Mouse (Mus musculus): ENCODE results near the gene Kif26a.

DNA sequence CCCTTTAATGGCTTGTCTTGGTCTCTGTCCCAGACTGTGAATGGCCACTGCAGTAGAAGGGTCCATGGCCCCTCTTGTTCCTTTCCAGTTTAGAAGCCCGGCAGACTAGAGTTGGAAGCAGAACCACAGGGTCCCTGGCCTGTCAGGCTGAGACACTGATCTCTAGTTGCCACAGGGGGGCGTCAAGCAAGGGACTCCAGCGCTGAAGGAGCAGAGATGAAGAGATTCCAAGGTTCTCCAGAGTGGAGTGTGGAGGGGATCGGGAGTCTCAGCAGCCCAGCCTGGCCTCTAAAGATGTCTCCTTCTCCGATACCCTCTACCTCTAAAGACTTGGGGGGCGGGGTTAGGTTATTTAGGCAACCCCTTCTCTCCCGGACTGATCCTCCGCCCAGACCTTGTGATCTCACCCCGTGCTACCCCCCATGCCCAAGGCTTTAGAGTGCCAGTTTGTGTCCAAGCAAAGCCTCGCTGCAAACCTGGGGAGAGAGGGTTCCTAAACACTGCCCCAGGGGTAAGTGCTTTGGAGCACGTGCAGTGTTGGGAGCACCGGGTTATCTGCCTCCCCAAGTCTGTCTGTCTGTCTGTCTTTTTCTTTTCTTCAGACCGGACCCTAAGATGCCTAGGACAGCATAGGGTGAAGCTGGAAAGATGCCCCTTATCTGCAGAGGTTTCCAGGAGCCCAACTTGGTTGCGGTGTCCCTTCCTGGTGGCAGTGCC lies 2.7 kb upstream of the Kif26a start:
- TF ChIP-seq POLR2A (IDR thresholded peaks at IDR 0.05; ENCODE audit: borderline replicate concordance, low read depth, low read length), result no peak
- no peak for TF ChIP-seq CTCF (IDR thresholded peaks at IDR 0.05; ENCODE audit: low read depth, low read length)
